Mouse (Mus musculus) cerebellum, postnatal 36 days (tissue): ENCODE results near the gene Trim17.

ENCODE experiments used
- DNase-seq, 2 experiments: peaks; one replicate each; pipeline ENCODE4 v3.0.0; 2021 to 2022; ENCODE audit warnings: mixed read lengths in 2 of 2

Gene Trim17

DNA sequence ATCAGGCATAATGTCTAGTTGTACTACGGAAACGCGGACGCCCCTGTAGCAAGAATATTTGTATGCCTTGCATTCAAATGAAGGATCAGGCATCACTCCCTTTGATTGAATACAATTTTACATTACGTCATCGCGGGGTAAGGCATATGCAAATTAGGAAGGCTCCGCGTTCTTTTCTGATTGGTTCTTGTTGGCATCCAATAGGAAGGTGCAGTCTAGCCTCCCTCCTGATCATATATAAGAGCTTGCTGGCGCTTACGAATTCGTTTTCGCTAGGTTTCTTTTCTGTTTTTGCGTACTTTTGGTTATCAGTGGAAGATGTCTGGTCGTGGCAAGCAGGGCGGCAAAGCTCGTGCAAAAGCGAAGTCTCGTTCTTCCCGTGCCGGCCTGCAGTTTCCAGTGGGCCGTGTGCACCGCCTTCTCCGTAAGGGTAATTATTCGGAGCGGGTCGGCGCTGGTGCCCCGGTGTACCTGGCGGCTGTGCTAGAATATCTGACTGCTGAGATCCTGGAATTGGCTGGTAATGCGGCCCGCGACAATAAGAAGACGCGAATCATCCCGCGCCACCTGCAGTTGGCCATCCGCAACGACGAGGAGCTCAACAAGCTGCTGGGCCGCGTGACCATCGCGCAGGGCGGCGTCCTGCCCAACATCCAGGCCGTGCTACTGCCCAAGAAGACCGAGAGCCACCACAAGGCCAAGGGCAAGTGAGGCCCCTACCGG lies at the start of gene Trim17, which contains the start of gene Hist3h2a:
TSS of gene Trim17 (plus strand) at position 266 of the 723 bp plus-strand sequence.
TSS of gene Hist3h2a (plus strand) at position 266 of the 723 bp plus-strand sequence.
- DNase-seq: peak; percentile 88

DNA sequence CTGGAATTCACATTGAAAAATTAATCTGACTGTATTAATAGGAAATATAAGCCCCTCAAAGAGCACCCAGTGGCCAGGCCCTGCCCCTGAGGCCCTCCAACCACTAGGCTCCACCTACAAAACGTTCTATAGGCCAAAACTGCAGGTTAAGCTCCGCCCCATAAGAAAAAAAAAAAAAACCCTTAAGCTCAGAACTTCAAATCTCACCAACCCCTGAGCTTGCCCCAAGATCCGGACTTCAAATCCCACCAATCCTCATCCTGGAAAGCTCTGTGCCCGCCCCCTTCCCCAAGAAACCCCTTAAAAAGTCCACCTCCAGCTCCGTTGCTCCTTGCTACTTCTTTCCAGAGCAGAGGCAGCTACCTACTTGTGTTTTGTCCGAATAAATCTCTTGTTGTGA lies 49.6 kb upstream of the Trim17 start:
- no peak for DNase-seq

DNA sequence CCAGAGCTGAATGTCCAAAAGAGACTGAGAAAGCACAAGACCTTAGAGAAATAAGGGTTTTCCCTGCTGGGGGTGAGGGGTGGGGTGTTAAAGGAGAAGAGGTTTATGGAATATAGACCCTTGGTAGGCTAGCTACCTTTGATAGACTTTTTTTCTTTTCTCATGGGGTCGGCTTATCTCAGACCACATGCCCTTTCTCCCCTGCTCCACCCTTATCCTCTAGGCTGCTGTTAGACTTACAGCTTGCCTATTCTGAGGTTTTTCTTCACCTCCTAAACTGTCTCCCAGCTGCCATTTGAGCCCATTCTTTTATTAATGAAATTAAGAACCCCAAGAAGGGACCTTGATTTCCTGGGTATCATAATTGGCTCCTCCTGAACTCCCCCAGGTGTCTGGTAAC lies 40.7 kb upstream of the Trim17 start:
- no peak for DNase-seq

DNA sequence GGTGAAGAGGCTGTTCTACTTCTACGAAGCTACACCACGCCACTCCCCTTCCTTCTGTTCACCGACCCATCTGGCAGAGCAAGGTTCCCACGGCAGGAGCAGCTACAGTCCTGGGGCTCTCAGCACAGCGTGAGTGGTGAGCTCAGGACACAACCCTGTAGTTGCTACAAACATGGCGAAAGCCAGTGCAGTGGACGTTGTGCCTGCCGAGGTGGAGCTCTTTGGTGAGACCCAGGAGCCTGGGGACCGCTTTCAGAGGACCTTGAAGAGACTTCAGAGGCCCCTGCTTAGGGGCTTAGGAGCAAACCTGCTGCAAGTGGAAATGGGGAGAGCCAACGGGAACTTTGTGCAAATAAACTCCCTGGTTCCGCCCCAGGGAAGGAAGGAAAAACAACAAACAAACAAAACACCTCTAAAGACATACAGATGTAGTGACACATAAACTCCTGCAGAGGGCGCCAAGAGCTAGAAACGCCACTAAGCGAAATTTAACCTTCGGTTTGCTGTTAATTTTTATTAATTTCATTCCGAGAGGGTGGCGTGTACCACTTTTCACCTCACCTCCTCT lies 39.9 kb upstream of the Trim17 start:
- DNase-seq: peak; percentile 31 to 43

DNA sequence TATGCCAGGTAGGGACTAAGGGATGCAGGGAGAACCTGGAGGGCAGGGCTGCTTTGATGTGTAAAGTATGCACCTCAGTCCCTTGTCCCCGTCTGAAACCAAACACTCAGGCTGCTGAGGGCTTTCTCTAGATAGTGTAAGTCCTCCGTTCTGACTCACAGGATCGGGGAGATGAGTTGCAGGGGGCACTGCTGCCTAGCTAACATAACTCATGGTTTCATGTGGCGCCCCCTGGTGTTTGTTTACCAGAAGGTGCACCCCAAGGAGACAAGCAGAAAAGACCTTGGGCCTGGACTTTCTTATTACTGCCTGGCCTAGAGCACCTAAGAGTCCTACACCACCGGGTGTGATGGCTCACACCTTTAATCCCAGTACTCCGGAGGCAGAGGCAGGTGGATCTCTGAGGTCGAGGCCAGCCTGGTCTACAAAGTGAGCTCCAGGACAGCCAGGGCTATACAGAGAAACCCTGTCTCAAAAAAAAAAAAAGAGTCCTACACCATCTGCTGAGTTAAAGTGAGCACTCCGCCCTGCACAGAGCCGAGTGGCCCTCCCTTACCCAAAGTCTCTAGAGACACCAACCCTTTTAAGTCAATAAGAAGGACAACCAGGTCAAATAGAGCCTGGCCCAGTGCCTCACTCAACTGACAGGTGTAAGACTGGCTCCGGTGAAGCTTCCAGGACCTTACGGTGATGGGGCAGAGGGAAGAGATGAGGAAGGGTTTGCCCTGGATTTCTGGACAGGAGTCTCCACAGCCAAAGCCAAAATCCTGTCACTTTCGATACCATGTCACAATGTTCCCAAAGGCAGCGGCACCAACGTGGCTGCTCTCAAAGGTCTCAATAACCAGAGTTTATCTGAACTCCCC lies 37.4 kb upstream of the Trim17 start:
- DNase-seq: peak; percentile 37 to 40

DNA sequence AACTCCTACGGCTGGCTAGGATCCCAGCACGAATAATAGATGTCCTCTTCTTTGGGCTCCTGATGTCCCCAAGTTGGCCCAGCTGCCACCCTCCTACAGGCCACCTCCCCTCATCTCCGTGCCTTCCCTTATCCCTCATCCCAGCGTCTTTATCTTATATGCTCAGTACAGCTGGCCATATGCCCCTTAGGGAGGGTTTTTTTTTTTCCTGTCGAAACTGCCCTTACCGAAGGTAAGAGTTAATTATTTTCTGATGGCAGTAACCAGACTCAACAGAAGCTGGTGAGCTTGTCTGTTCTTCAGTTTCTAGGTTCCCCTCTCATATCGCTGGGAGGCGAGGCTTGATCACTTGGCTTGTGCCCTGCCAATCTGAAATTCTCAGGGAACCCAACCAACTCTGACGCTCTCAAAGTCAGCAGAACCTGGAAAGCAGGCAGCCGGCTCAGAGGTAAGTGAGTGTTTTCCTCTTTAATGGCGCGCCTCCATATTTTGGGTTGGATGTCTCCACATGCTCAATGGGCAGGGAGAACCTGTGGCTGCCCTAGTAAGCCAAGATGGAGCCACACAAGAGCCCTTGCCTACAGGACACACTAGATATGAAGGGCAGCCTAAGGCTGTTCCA lies 36.6 kb upstream of the Trim17 start, which contains the start of gene Btnl10:
TSS of gene Btnl10 (plus strand) at position 164 of the 622 bp plus-strand sequence.
- no peak for DNase-seq

DNA sequence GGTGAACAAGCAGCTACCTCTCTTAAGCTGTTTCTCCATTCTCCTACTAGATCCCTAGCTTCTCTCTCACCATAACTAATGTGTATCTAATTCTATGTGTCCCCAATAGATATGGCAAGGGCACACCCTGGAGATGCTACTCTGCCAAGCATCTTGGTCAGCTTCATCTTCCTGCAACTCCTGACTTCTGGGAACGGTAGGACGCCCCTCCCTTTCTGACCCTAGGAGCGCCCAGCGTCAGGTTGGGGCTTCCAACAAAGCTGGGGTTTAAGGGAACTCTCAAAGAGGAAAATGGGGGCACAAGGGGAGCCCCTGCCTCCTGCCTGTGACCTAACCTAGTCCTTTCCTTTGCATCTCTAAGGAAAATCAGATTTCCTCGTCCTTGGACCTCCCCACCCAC lies 35.7 kb upstream of the Trim17 start:
- DNase-seq: no peak

DNA sequence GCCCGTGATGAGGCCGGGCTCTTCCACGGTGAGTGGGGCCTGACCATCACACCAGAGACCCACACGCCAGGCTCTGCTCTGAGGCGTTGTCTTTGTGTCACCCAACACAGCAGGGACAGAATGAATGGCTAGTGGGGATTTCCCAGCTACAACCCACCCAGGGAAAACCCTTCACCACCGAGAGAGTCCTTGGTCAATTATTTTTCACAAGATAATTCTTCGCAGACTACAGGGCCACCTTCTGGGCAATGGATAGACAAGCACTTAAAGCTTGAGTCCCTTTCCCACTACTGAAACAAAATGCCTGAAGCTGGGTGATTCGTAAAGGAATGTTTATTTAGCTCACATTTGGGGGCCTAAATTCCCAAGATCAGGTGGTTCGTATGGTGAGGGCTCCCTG lies 32.1 kb upstream of the Trim17 start:
- DNase-seq: no peak

DNA sequence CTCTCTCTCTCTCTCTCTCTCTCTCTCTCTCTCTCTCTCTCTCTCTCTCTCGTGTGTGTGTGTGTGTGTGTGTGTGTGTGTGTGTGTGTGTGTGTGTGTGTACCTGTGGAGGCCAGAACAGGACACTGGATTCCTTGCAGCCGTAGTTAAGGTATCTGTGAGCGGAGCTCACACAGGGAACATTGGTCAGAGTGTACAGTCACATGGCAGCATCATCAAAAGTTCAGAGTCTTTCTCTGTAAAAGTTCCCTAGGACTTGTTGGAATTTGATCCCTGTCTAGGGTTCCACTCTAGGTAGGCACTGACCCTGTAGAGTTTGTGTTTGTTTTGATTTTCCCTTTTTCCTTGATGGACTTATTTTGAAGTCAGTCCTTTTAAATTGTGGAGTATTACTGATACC lies 27.8 kb upstream of the Trim17 start:
- no peak for DNase-seq

DNA sequence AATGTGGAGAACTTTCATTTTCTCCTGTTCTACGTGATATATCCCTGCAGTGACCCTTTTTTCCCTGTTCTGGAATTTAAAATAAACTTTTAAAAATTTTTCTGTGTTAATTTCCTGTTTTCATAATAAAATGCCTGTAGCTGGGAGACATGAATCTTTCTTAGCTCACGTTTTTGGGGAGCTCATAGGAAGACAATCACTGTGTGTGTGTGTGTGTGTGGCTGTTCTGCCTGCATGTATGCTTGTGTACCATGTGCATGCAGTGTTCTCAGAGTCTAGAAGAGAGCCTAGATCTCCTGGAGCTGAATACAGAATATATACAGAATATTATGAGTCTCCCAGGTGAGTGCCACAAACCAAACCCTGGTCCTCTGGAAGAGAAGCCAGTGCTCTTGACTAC lies 27.4 kb upstream of the Trim17 start:
- DNase-seq: no peak

DNA sequence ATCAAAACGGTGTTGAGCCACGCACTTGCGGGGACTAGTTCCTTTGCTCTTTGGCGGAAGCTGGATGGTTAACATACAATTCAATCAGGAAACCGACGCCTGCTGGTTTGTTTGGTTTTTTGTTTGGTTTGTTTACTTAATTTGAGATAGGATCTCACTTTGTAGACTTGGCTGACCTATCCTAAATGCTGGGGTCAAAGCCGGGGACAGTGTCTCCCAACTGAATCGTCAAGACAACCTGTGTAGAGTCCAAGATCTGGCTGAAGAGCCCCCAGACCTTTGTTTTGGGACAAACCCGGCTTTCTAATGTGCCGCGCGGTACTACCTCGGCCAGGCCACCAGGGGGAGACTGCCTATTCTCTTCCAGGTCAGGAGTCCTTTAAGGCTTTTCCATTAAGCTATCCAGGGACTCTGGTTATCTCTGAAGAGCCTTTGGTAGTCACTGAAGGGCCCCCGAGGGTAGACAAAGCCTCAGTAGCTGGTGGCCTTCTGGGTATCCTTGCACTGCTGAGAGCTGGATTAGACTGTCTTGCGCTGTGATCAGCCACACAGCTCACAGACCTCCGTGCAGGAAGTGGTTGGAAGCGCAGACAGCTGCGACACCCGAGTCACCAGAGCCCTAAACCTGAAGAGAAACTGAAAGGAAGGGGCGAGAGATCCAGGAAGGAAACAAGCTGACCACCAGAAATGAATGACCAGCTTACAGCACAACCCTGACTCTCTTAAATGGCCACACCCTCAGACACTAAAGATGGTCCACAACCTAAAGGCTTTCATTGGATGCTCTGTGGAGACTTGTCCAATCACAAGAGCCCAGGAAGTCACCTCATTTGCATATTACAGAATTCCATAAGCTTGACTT lies 26.5 kb upstream of the Trim17 start:
- peak; percentile 64 to 68 for DNase-seq

DNA sequence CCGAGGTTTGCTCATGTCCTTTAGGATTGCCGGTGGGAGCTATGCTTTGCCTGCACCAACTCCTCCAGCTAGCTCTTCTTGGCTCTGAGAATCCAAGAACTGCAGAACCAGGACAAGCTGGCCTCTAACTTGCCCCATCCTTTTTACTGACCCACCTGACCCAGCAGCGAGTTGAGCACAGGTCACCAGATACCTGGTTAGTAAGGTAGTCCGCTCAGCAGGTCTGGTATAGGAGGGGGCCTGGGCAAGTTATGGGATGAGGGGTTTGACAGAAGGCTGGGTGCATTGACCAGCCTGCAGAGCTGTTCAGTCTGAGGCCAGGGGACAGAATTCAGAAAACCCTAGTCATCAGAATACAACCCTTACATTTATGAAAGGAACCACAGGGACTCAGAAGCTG lies 25.4 kb upstream of the Trim17 start:
- no peak for DNase-seq

DNA sequence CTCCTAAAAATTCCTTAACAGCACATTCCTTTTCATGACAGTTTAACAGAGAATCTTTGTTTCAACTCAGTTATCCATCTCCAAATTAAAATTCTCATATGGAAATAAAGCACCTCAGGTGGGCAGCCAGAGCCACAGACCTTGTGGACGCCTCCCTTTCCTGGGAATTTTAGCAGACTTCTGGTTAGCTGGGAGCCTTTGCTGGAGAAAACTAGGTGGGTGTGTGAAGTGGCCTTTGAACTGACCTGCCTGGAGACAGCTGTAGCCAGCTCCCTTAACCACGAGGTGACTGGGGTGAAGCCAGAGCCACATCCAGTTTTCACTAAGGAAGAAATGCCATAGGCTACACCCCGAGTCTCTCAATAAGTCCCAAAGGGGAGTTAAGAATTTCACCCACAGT lies 24.8 kb upstream of the Trim17 start:
- DNase-seq: no peak

DNA sequence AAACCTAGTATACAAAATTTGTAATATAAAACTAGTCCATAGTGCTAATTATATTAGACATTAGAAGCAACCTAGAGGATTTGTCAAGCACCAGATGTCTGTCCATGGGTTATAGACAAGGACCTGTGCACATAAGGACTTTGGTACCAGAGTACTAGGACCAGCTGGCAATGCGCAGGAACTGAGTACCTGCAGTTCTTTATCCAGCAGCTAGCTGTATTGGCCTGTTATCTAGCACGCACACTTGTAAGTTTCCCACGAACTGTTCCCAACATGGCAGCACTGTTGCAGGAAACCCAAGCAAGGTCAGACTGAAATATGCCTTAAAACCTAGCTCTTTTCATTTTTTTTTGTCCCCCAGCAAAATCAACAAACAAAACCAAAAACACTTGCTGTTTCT lies 24.2 kb upstream of the Trim17 start:
- no peak for DNase-seq

DNA sequence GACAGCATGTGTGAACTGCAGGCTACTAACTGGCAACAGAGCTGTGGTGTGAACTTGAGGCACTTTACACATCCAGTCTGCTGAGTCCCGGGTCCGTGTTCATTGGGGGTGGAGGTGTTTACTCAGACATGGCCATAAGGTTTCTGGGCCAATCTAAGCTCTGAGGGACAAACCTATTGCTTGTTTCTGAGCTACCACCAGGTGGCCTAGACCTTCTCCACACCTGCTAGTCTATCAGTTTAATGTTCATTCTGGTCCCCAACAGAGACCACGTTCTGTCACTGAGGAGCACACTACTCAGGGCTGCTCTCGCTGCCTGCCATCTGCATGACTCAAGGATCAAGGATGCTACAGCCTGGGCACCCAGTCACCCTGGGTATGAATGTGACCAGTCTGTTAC lies 22.9 kb upstream of the Trim17 start:
- no peak for DNase-seq

DNA sequence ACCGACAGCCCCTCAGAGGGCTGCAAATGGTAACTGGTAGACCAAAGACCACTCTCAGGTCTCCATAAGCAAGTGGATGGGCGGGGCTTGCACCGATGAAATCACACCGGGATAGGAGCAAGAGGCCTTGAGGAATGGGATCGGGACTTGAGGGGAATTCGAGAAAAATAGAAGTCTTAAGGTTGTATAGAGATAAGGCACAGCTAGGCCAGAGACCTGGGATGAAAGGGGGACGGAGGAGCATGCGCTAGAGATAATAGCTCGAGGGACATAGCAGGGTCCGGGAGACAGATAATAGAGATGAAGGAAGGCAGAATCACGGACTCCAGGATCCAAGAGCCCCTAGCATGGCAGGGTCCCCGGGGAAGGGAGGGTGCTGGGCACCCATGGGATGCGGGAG lies 16.6 kb upstream of the Trim17 start:
- DNase-seq: no peak

DNA sequence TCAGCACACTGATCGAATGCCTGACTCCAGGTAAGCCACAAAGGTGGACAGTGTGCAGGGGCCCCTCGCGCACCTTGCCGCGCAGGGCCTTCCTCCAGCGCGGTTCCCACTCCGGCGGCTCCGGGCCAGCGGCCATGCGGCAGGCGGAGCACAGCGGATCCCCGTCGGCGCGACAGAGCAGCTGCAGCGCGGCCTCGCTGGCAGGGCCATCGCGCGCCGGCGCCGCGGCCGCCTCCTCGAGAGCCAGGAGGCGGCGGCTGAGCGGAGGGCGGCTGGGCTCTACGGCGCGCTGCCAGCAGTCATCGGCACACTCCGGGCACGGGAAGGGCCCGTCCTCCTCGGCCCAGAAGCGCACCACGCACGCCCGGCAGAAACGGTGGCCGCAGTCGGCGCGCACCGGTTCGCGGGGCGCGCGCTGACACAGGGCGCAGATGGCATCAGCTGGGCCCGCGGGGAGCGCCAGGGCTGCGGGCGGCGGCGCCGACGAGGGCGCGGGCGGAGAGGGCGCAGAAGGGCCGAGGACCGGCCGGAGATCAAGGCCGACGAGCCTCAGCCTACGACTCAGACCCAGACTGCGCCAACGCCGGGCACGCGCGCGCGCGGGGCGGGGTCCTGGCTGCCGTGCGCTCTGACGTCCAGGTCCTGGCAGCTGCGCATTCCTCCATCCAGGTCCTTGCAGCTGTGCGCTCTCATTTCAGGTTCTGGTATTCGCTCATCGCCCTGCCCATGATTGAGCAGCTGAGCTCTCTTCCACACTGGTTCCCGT lies 16.0 kb upstream of the Trim17 start, which contains the start of gene Rnf187:
TSS of gene Rnf187 (minus strand) at position 595 of the 766 bp plus-strand sequence.
- peak; percentile 93 to 95 for DNase-seq

DNA sequence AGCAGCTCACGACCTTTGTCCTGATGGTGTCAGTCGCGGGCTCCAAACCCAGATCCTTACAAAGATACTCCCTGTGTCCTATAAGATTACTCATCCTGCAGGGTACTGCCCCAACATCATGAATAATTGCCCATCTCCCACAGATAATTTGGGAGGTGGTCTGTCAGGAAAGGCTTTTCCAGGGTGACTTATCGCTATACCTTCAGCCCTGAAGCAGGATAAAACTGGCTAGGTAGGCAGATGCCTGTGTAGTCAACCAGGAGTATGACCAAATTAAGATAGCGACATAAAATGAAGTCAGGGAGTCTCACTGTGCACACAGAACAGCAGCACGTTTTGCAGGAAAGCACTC lies 15.4 kb upstream of the Trim17 start:
- no peak for DNase-seq

DNA sequence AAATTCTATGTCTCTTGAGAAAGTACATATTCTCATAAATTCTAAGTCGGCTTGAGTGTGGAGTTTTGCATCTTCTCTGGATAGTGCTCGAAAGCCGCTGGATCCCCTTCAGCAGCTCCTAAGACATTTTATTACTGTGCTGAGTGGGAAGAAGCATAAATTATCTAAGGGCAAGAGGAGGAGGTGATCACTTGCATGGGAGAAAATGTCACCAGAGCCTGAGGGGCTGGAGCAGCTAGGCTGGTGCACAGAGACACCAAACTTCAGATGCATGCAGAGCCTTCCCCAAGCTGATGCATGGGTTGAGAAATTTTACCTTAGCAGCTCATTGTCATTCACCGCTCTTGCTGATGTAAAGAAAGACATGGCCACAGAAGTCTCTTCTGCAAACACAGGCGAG lies 10.3 kb upstream of the Trim17 start:
- no peak for DNase-seq

DNA sequence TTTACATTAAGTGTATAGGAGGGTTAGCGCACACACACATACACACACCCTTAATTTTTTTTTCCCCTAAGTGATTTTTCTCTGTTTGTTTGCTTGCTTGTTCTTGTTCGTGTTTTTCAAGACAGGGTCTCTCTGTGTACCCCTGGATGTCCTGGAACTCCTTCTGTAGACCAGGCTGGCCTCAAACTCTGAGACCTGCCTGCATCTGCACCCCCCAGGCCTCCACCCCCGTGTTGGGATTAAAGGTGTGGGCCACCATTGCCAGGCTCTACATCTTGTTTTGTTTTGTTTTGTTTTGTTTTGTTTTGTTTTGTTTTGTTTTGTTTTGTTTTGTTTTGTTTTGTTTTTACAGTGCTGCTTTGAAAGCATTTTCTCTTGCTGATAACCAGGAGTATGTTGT lies 7.2 kb upstream of the Trim17 start:
- no peak for DNase-seq

DNA sequence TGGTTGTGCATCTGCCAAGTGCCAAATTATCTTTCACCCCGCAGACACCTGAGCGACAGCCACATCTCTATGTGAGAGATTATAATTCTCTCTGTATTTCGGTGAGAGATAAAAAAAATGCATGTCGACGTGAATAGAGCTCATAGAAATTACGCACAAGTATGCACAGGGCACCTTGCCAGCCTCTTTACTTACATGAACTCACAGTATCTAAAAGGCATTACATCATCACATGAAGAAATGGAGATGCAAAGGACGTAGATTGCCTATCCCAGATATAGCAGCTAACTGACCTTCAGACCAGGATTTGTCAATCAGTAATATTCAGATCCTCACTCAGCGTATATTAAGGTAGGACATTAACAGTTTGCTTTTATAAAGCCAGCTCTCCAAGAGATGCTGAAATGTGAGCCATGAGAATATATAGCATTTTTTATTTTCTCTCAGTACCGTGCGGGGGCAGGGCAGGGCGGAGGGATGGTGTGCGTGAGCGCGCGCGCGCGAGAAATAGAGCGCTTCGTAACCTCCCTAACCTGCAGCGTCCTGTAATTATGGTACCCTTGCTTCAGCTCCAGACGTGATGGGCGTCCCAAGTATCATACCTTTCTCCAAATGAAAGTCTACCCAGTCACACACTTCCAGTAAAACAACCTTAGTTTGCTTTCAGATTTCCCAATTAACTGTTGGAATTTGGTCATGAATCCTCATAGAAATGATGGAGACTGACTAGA lies 6.5 kb upstream of the Trim17 start:
- DNase-seq: peak; percentile 78 to 80
